Mouse (Mus musculus): ENCODE data around the gene Ptprb. TPM values are rescaled to one million over a fixed set of nuclear protein-coding genes. Genes with fewer than 3 reads are reported as not detected.

Gene Ptprb
- polyA plus RNA-seq, 1 experiment from 2014 or later = 1.8 TPM

GRCm38 (mm10) chr10:116304355-116304754, 29.0 kb downstream of the Ptprb start:
- H3K4me1 ChIP-seq (ENCODE audit: control insufficient read depth, insufficient read depth, low read length) = 0 out of 2 replicates have a peak, but pooled peaks cover 3% of the 10 kb centered on the region
- no peak for DNase-seq (ENCODE audit: low spot score)
- no peak overlapping the region for H3K4me2 ChIP-seq (ENCODE audit: low read depth, severe bottlenecking)
- no peaks in the 10 kb centered on the region for H3K36me3 ChIP-seq (ENCODE audit: control insufficient read depth, insufficient read depth, low read length)
- no peak for ATAC-seq (ENCODE audit: insufficient number of reproducible peaks, low FRiP score, low TSS enrichment, low read depth)
- peaks cover 14% of the 10 kb centered on the region for H3K27me3 ChIP-seq (ENCODE audit: control insufficient read depth, insufficient read depth, low read length)
- WGBS = 90% methylated on average over 4 of the region's 4 CpGs
- H3K9ac ChIP-seq (ENCODE audit: low read length) = no peak overlapping the region
- no peaks in the 10 kb centered on the region for H3K9me3 ChIP-seq (ENCODE audit: control insufficient read depth, low read length)
- H3K4me3 ChIP-seq (ENCODE audit: low read depth, low read length) = no peak overlapping the region
- H3K27ac ChIP-seq (replicated peaks; ENCODE audit: low read depth, low read length) = no peak overlapping the region

GRCm38 (mm10) chr10:116309460-116309859, 34.1 kb downstream of the Ptprb start:
- DNase-seq (ENCODE audit: low spot score) (no peak), ATAC-seq (ENCODE audit: insufficient number of reproducible peaks, low FRiP score, low TSS enrichment, low read depth) (no peak)
- no peak overlapping the region for H3K4me2 ChIP-seq (ENCODE audit: low read depth, severe bottlenecking)
- no peak overlapping the region for H3K9ac ChIP-seq (ENCODE audit: low read length)
- no peaks in the 10 kb centered on the region for H3K4me1 ChIP-seq (ENCODE audit: control insufficient read depth, insufficient read depth, low read length)
- H3K27me3 ChIP-seq (ENCODE audit: control insufficient read depth, insufficient read depth, low read length) = no peaks in the 10 kb centered on the region
- H3K9me3 ChIP-seq (ENCODE audit: control insufficient read depth, low read length) = no peaks in the 10 kb centered on the region
- H3K4me3 ChIP-seq (ENCODE audit: low read depth, low read length) = no peak overlapping the region
- H3K36me3 ChIP-seq (ENCODE audit: control insufficient read depth, insufficient read depth, low read length) = no peaks in the 10 kb centered on the region
- H3K27ac ChIP-seq (replicated peaks; ENCODE audit: low read depth, low read length) = no peak overlapping the region
- 72% methylated on average over 2 of the region's 2 CpGs for WGBS

GRCm38 (mm10) chr10:116310516-116311210, 35.3 kb downstream of the Ptprb start:
- Histone ChIP-seq H3K36me3 (ENCODE audit: control insufficient read depth, insufficient read depth, low read length) (no peaks in the 10 kb centered on the region), H3K9me3 (ENCODE audit: control insufficient read depth, low read length) (no peaks in the 10 kb centered on the region), H3K4me1 (ENCODE audit: control insufficient read depth, insufficient read depth, low read length) (no peaks in the 10 kb centered on the region), H3K4me3 (ENCODE audit: low read depth, low read length) (no peak overlapping the region), H3K9ac (ENCODE audit: low read length) (no peak overlapping the region), H3K4me2 (ENCODE audit: low read depth, severe bottlenecking) (no peak overlapping the region), H3K27me3 (ENCODE audit: control insufficient read depth, insufficient read depth, low read length) (no peaks in the 10 kb centered on the region), H3K27ac (replicated peaks; ENCODE audit: low read depth, low read length) (no peak overlapping the region)
- WGBS = 77% methylated on average over 11 of the region's 11 CpGs
- DNase-seq (ENCODE audit: low spot score) (no peak), ATAC-seq (ENCODE audit: insufficient number of reproducible peaks, low FRiP score, low TSS enrichment, low read depth) (no peak)

- ATAC-seq (ENCODE audit: insufficient number of reproducible peaks, low FRiP score, low TSS enrichment, low read depth) (peak; percentile 57; the same call in 1 of the 2 replicates), DNase-seq (ENCODE audit: low spot score) (peak; percentile 88)
- Histone ChIP-seq H3K27me3 (ENCODE audit: control insufficient read depth, insufficient read depth, low read length) (no peaks in the 10 kb centered on the region), H3K4me2 (ENCODE audit: low read depth, severe bottlenecking) (no peak overlapping the region), H3K27ac (replicated peaks; ENCODE audit: low read depth, low read length) (no peak overlapping the region), H3K9ac (ENCODE audit: low read length) (no peak overlapping the region), H3K4me3 (ENCODE audit: low read depth, low read length) (no peak overlapping the region), H3K36me3 (ENCODE audit: control insufficient read depth, insufficient read depth, low read length) (no peaks in the 10 kb centered on the region), H3K9me3 (ENCODE audit: control insufficient read depth, low read length) (no peaks in the 10 kb centered on the region), H3K4me1 (ENCODE audit: control insufficient read depth, insufficient read depth, low read length) (no peaks in the 10 kb centered on the region)
- WGBS = 20% methylated on average over 12 of the region's 12 CpGs
These were observed 43.9 kb downstream of the Ptprb start for GRCm38 (mm10) chr10:116319246-116319645.

- ATAC-seq (ENCODE audit: insufficient number of reproducible peaks, low FRiP score, low TSS enrichment, low read depth) = no peak
- Histone ChIP-seq H3K9ac (ENCODE audit: low read length) (no peak overlapping the region), H3K27me3 (ENCODE audit: control insufficient read depth, insufficient read depth, low read length) (no peaks in the 10 kb centered on the region), H3K4me2 (ENCODE audit: low read depth, severe bottlenecking) (no peak overlapping the region), H3K4me1 (ENCODE audit: control insufficient read depth, insufficient read depth, low read length) (no peaks in the 10 kb centered on the region; the same call in 1 of the 2 replicates), H3K27ac (replicated peaks; ENCODE audit: low read depth, low read length) (no peak overlapping the region), H3K9me3 (ENCODE audit: control insufficient read depth, low read length) (no peaks in the 10 kb centered on the region), H3K4me3 (ENCODE audit: low read depth, low read length) (no peak overlapping the region), H3K36me3 (ENCODE audit: control insufficient read depth, insufficient read depth, low read length) (no peaks in the 10 kb centered on the region)
- 81% methylated on average over 5 of the region's 5 CpGs for WGBS
- no peak for DNase-seq (ENCODE audit: low spot score)
These were observed 53.8 kb downstream of the Ptprb start for GRCm38 (mm10) chr10:116329086-116329485.

GRCm38 (mm10) chr10:116330458-116330857, 55.1 kb downstream of the Ptprb start:
- H3K27ac ChIP-seq (replicated peaks; ENCODE audit: low read depth, low read length) = no peak overlapping the region
- DNase-seq (ENCODE audit: low spot score) (peak; percentile 85), ATAC-seq (ENCODE audit: insufficient number of reproducible peaks, low FRiP score, low TSS enrichment, low read depth) (no peak)
- H3K4me1 ChIP-seq (ENCODE audit: control insufficient read depth, insufficient read depth, low read length) = no peaks in the 10 kb centered on the region; the same call in 1 of the 2 replicates
- H3K27me3 ChIP-seq (ENCODE audit: control insufficient read depth, insufficient read depth, low read length) = no peaks in the 10 kb centered on the region
- WGBS = 14% methylated on average over 5 of the region's 5 CpGs
- H3K9me3 ChIP-seq (ENCODE audit: control insufficient read depth, low read length) = no peaks in the 10 kb centered on the region
- peak overlapping the region; percentile 37; the same call in 1 of the 2 replicates for H3K4me2 ChIP-seq (ENCODE audit: low read depth, severe bottlenecking)
- no peak overlapping the region for H3K4me3 ChIP-seq (ENCODE audit: low read depth, low read length)
- H3K36me3 ChIP-seq (ENCODE audit: control insufficient read depth, insufficient read depth, low read length) = no peaks in the 10 kb centered on the region
- H3K9ac ChIP-seq (ENCODE audit: low read length) = no peak overlapping the region

GRCm38 (mm10) chr10:116330961-116331510, 55.7 kb downstream of the Ptprb start:
- Histone ChIP-seq H3K4me3 (ENCODE audit: low read depth, low read length) (no peak overlapping the region), H3K9ac (ENCODE audit: low read length) (no peak overlapping the region), H3K9me3 (ENCODE audit: control insufficient read depth, low read length) (no peaks in the 10 kb centered on the region), H3K4me1 (ENCODE audit: control insufficient read depth, insufficient read depth, low read length) (no peaks in the 10 kb centered on the region; the same call in 1 of the 2 replicates), H3K27ac (replicated peaks; ENCODE audit: low read depth, low read length) (no peak overlapping the region), H3K27me3 (ENCODE audit: control insufficient read depth, insufficient read depth, low read length) (no peaks in the 10 kb centered on the region), H3K36me3 (ENCODE audit: control insufficient read depth, insufficient read depth, low read length) (no peaks in the 10 kb centered on the region), H3K4me2 (ENCODE audit: low read depth, severe bottlenecking) (peak overlapping the region; percentile 37)
- peak; percentile 45 for DNase-seq (ENCODE audit: low spot score)
- no peak for ATAC-seq (ENCODE audit: insufficient number of reproducible peaks, low FRiP score, low TSS enrichment, low read depth)
- WGBS = 23% methylated on average over 23 of the region's 23 CpGs

- Histone ChIP-seq H3K9ac (ENCODE audit: low read length) (no peak overlapping the region), H3K9me3 (ENCODE audit: control insufficient read depth, low read length) (no peaks in the 10 kb centered on the region), H3K4me1 (ENCODE audit: control insufficient read depth, insufficient read depth, low read length) (no peaks in the 10 kb centered on the region; the same call in 1 of the 2 replicates), H3K27me3 (ENCODE audit: control insufficient read depth, insufficient read depth, low read length) (no peaks in the 10 kb centered on the region), H3K4me3 (ENCODE audit: low read depth, low read length) (no peak overlapping the region), H3K4me2 (ENCODE audit: low read depth, severe bottlenecking) (no peak overlapping the region), H3K36me3 (ENCODE audit: control insufficient read depth, insufficient read depth, low read length) (no peaks in the 10 kb centered on the region), H3K27ac (replicated peaks; ENCODE audit: low read depth, low read length) (no peak overlapping the region)
- ATAC-seq (ENCODE audit: insufficient number of reproducible peaks, low FRiP score, low TSS enrichment, low read depth) (no peak), DNase-seq (ENCODE audit: low spot score) (no peak)
- WGBS = 52% methylated on average over 16 of the region's 16 CpGs
These were observed 58.3 kb downstream of the Ptprb start for GRCm38 (mm10) chr10:116333666-116334065.
